Mouse (Mus musculus) limb, embryonic 11.5 days (tissue): ENCODE measurements around the gene Rora. TPM values are rescaled to one million over a fixed set of nuclear protein-coding genes. Genes with fewer than 3 reads are reported as not detected.

Experiments used
- ATAC-seq: fragments of 200-750 bp; cut with Nextera tagmentation; 2 replicates; pipeline ENCODE4 v1.8.0; 2017; ENCODE audit warnings: low read depth; ENCODE audit not compliant: insufficient number of reproducible peaks, low FRiP score, low TSS enrichment
- DNase-seq: peaks from one replicate; pipeline ENCODE4 v3.0.0-alpha.2; 2015; ENCODE audit warnings: low spot score
- H3K27ac ChIP-seq: fragments of 300-500 bp; sonication (generic); replicated peaks from 2 replicates; pipeline ENCODE4 v1.5.1; 2014; ENCODE audit warnings: low read depth, mild to moderate bottlenecking, low read length
- H3K27me3 ChIP-seq: fragments of 300-500 bp; sonication (generic); 2 replicates; pipeline ENCODE4 v1.6.1; 2014; ENCODE audit warnings: mild to moderate bottlenecking, low read length, mixed read lengths; ENCODE audit not compliant: control insufficient read depth, insufficient read depth
- H3K36me3 ChIP-seq: fragments of 300-500 bp; sonication (generic); 2 replicates; pipeline ENCODE4 v1.6.1; 2014; ENCODE audit warnings: mild to moderate bottlenecking, low read length, moderate library complexity, mixed read lengths; ENCODE audit not compliant: control insufficient read depth, insufficient read depth
- H3K4me1 ChIP-seq: fragments of 300-500 bp; sonication (generic); 2 replicates; pipeline ENCODE4 v1.6.1; 2014; ENCODE audit warnings: low read length, mixed read lengths; ENCODE audit not compliant: control insufficient read depth, insufficient read depth
- H3K4me2 ChIP-seq: fragments of 300-500 bp; sonication (generic); 2 replicates; pipeline ENCODE4 v1.6.1; 2014; ENCODE audit warnings: low read depth, mild to moderate bottlenecking, moderate library complexity; ENCODE audit not compliant: severe bottlenecking
- H3K4me3 ChIP-seq: fragments of 300-500 bp; sonication (generic); 2 replicates; pipeline ENCODE4 v1.5.1; 2014; ENCODE audit warnings: low read depth, low read length
- H3K9ac ChIP-seq: fragments of 300-500 bp; sonication (generic); 2 replicates; pipeline ENCODE4 v1.6.1; 2014; ENCODE audit warnings: mild to moderate bottlenecking, low read length
- H3K9me3 ChIP-seq: fragments of 300-500 bp; sonication (generic); 2 replicates; pipeline ENCODE4 v1.6.1; 2016; ENCODE audit warnings: low read length; ENCODE audit not compliant: control insufficient read depth
- WGBS: fragments of 180-500 bp; shearing (Covaris S2); extraction: QIAGEN DNeasy Blood & Tissue Kit; methylation state at CpG from one replicate; pipeline ENCODE4 v1.1.7; 2014; 5-methylcytosine and 5-hydroxymethylcytosine counted together
- polyA plus RNA-seq: library from polyadenylated mRNA; unstranded; fragments of >200 nt; fragmentation: Nextera tagmentation; extraction: Ambion mirVana; gene quantifications from 2 replicates; pipeline ENCODE4 v1.2.1, GENCODE M21; 2014

Gene Rora
- polyA plus RNA-seq, 1 experiment from 2014 or later: 3.1 TPM

DNA sequence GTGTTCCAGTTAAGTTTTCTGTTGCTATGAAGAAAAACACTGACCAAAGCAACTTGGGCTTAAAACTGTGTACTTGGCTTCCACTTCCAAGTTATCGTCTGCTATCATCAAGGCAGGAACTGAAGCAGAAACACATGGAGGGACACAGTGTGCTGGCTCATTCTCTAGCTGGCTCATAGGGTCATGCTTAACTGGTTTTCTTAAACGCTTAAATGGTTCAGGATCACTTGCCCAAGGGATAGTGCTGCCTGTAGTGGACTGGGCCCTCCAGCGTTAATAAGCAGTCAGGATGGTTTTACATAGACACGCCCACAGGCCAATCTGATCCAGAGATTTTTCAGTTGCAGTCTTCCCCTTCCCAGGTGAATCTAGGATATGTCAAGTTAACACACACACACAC is 220.3 kb downstream of the Rora start:
- 84% methylated on average over 4 of the region's 4 CpGs for WGBS
- ATAC-seq (no peak), DNase-seq (no peak)
- H3K27ac ChIP-seq: no peak overlapping the region
- peaks cover 10% of the 10 kb centered on the region; the same call in 1 of the 2 replicates for H3K4me1 ChIP-seq
- no peaks in the 10 kb centered on the region for H3K9me3 ChIP-seq
- no peaks in the 10 kb centered on the region for H3K27me3 ChIP-seq
- no peaks in the 10 kb centered on the region for H3K36me3 ChIP-seq
- H3K4me2 ChIP-seq: no peak overlapping the region
- H3K4me3 ChIP-seq: no peak overlapping the region
- H3K9ac ChIP-seq: no peak overlapping the region

DNA sequence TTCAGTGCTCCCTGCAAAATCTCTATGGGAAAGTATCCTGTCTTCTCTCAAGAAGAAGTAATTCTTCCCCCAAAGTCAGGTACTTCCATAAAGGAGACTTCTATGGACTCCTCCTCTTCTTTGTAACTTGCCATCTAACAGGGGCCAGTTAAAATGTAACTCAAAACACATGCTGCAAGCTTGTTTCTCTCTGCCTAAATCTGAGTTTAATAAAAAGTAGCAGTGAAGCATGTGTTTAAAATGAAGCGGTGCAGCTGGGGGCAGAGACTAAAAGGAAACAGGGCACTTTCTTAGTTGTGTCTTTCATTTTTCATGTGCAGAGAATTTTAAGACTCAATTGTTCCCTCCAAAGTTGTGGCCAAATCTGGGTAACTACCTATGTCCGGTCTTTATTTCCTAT is 221.0 kb downstream of the Rora start:
- no peaks in the 10 kb centered on the region for H3K36me3 ChIP-seq
- 26% methylated on average over 2 of the region's 2 CpGs for WGBS
- H3K9ac ChIP-seq: no peak overlapping the region
- H3K4me2 ChIP-seq: no peak overlapping the region
- H3K4me1 ChIP-seq: peaks cover 10% of the 10 kb centered on the region; the same call in 1 of the 2 replicates
- no peaks in the 10 kb centered on the region for H3K9me3 ChIP-seq
- H3K27ac ChIP-seq: no peak overlapping the region
- H3K4me3 ChIP-seq: no peak overlapping the region
- DNase-seq (peak; percentile 52), ATAC-seq (0 out of 2 replicates have a peak, but pooled peaks have one; percentile 60)
- H3K27me3 ChIP-seq: no peaks in the 10 kb centered on the region

DNA sequence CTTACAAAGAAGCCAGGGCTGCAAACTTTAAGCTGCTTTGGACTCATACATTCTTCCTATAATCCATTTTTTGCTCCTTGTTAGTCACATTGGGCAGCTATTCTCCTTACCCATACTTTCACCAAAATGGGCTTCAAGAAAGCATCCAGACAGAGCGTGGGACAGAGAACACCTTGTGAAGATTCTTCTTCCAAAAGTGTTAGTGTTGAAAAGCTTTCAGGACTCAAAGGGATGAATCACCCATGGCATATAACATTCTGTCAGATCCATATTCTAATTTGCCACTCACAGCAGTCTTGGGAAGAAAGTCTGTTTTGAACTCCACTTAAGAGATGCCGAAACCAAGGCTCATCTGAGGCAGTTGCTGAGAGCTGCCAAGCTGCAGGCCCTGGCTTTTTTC is 222.2 kb downstream of the Rora start:
- no peaks in the 10 kb centered on the region for H3K9me3 ChIP-seq
- H3K4me1 ChIP-seq: peaks cover 10% of the 10 kb centered on the region
- ATAC-seq: no peak

DNA sequence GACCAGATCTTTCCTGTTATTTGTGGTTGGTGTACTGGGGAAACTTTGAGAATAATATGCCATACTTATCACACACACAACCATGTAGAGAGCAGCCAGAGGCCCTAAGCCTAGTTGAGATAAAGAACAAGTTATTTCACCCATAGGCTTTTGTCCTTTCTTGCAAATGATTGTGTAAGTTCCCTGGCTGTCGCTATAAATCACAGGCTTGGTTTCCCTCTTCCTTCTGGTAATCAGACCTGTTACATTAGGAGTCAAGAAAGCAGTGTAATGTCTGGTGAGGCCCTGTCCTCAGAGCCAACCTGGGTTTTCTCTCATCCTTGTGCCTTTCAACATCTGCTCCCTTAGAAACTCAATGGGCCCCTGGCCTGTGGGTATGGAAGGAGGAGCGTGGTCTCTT is 222.7 kb downstream of the Rora start:
- no peak for ATAC-seq

More for the DNA sequence above, 222.2 kb downstream of the Rora start:
- no peaks in the 10 kb centered on the region for H3K27me3 ChIP-seq
- WGBS: 83% methylated on average over 2 of the region's 2 CpGs
- DNase-seq: no peak
- no peak overlapping the region for H3K4me3 ChIP-seq
- H3K36me3 ChIP-seq: no peaks in the 10 kb centered on the region
- H3K27ac ChIP-seq: no peak overlapping the region
- no peak overlapping the region for H3K9ac ChIP-seq
- H3K4me2 ChIP-seq: no peak overlapping the region

DNA sequence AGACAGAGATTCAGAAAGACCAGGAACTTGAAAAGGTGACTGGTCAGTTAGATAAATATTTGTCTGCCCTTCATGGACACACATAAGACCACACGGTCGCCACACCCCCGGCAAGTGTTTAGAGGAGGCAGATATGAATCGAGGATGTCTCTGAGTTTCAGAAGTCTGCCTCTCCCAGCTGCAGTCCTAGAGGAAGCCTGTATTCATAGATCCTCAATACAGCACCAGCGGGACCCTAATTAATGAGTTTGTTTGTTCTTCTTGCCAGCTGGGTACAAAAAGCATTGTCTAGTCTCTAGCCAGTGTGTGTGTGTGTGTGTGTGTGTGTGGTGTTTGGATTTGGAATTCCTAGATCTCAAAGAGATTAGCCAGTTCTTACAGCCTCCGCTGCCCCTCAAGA is 228.3 kb downstream of the Rora start:
- H3K9ac ChIP-seq: no peak overlapping the region
- WGBS: 81% methylated on average over 6 of the region's 6 CpGs
- ATAC-seq (no peak), DNase-seq (no peak)
- H3K27me3 ChIP-seq: no peaks in the 10 kb centered on the region
- H3K4me2 ChIP-seq: no peak overlapping the region
- peaks cover 7% of the 10 kb centered on the region for H3K4me1 ChIP-seq
- H3K4me3 ChIP-seq: no peak overlapping the region
- no peak overlapping the region for H3K27ac ChIP-seq
- no peaks in the 10 kb centered on the region for H3K9me3 ChIP-seq
- H3K36me3 ChIP-seq: no peaks in the 10 kb centered on the region

More for the DNA sequence above, 222.7 kb downstream of the Rora start:
- H3K4me2 ChIP-seq: no peak overlapping the region
- no peak for DNase-seq
- WGBS: 83% methylated on average over 2 of the region's 2 CpGs
- H3K4me1 ChIP-seq: peaks cover 10% of the 10 kb centered on the region
- no peaks in the 10 kb centered on the region for H3K36me3 ChIP-seq
- no peak overlapping the region for H3K27ac ChIP-seq
- no peaks in the 10 kb centered on the region for H3K27me3 ChIP-seq
- H3K9ac ChIP-seq: no peak overlapping the region
- H3K4me3 ChIP-seq: no peak overlapping the region
- H3K9me3 ChIP-seq: no peaks in the 10 kb centered on the region

DNA sequence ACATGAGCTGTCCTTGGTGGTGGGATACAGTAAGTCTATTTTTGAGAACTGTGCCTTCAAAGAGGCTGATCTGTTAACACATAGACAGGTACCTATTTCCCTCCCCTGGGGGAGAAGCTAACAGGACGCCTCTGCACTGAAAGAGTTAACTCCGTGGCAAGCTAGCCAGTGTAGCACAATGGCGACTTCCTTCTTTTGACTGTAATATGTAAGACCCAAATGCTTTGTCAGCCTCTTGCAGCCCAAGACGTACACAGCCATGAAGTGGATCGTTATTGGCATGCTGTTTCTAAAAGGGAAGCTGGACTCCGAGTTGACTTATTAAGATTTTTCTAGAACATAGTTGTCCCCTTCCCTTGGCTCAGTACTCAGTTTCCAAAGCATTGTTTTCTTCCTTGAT is 229.4 kb downstream of the Rora start:
- Histone ChIP-seq H3K9me3 (no peaks in the 10 kb centered on the region), H3K36me3 (no peaks in the 10 kb centered on the region), H3K4me3 (no peak overlapping the region), H3K27me3 (no peaks in the 10 kb centered on the region), H3K9ac (no peak overlapping the region), H3K4me1 (peaks cover 2% of the 10 kb centered on the region; the same call in 1 of the 2 replicates), H3K27ac (no peak overlapping the region), H3K4me2 (no peak overlapping the region)
- DNase-seq (no peak), ATAC-seq (no peak)
- WGBS: 79% methylated on average over 6 of the region's 6 CpGs

DNA sequence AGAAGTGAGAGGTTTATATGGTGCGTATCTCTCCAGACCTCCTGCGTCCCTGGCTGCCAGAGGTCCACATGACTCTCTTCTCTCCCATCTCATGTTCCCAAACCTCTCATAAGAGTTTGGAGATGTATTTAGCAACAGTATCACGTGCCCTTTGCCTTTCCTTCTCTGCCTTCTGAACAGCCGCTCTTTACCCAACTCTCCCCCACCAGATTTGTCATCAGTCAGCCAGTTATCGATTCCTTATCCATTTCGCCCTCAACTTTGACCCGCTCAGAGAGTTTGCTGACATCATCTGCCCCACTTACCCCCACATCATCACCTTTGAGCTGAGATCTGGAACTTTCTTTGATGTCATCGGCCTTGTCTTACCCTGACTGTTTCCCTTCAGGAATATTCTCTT is 230.1 kb downstream of the Rora start:
- 90% methylated on average over 8 of the region's 8 CpGs for WGBS
- Histone ChIP-seq H3K36me3 (no peaks in the 10 kb centered on the region), H3K4me1 (peaks cover 2% of the 10 kb centered on the region; the same call in 1 of the 2 replicates), H3K4me2 (no peak overlapping the region), H3K9ac (no peak overlapping the region), H3K27me3 (no peaks in the 10 kb centered on the region), H3K4me3 (no peak overlapping the region), H3K27ac (no peak overlapping the region), H3K9me3 (no peaks in the 10 kb centered on the region)
- DNase-seq: no peak
- ATAC-seq: no peak

DNA sequence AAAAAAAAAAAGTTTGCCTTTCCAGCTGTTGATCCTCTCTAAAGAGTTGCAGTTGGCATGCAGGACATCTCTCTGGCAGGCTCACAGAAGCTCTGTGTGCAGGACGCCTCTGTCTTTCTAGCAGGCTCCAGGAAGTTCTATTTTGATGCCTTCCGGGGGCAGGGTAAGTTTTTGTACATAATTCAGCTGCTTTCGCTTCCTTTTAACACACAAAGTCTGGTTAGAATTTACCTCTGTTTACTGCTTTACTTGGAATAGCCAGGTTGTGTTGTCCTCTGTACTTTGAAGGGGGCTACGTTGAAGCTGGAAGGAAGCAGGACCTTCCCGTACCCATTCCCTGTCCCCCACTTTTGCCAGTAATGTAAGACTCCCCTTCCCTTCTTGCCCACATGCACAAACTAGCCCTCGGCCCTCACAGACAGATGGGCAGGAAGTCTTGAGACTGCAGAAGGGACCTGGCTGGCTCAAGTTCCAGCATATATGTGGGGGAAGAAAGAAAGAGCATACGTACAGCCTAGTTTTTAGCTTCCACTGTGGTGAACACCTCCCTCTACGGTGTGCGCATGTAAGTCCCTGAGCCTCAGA is 231.0 kb downstream of the Rora start:
- ATAC-seq: no peak

DNA sequence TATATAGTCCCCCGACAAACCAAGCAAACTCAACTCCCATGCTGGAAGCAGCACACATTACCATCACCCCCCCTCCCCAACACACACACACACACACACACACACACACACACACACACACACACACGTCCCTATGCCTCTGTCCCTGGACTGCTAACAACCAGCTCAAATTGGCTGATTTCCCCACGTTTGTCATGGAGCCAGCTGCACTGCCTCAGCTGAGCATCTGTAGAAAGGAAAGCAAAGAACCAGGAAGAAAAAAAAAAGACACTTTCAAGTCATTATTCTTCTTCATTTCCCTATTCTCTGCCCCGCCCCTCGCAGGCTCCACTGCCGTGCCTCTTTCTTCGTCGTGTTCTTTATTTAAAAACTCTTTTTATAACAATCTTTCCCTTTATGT is 235.1 kb downstream of the Rora start:
- Histone ChIP-seq H3K27ac (no peak overlapping the region), H3K27me3 (no peaks in the 10 kb centered on the region), H3K36me3 (no peaks in the 10 kb centered on the region), H3K4me2 (no peak overlapping the region), H3K4me1 (peaks cover 5% of the 10 kb centered on the region; the same call in 1 of the 2 replicates), H3K9ac (no peak overlapping the region), H3K4me3 (no peak overlapping the region), H3K9me3 (no peaks in the 10 kb centered on the region)
- ATAC-seq (no peak), DNase-seq (no peak)
- 70% methylated on average over 8 of the region's 8 CpGs for WGBS

More for the DNA sequence above, 231.0 kb downstream of the Rora start:
- no peak overlapping the region for H3K4me2 ChIP-seq
- H3K9me3 ChIP-seq: no peaks in the 10 kb centered on the region
- WGBS: 83% methylated on average over 9 of the region's 9 CpGs
- no peak overlapping the region for H3K27ac ChIP-seq
- DNase-seq: no peak
- H3K4me3 ChIP-seq: no peak overlapping the region
- H3K27me3 ChIP-seq: no peaks in the 10 kb centered on the region
- peaks cover 2% of the 10 kb centered on the region; the same call in 1 of the 2 replicates for H3K4me1 ChIP-seq
- H3K9ac ChIP-seq: no peak overlapping the region
- H3K36me3 ChIP-seq: no peaks in the 10 kb centered on the region
